Mouse (Mus musculus): ENCODE data around the gene Rubcnl.

DNA sequence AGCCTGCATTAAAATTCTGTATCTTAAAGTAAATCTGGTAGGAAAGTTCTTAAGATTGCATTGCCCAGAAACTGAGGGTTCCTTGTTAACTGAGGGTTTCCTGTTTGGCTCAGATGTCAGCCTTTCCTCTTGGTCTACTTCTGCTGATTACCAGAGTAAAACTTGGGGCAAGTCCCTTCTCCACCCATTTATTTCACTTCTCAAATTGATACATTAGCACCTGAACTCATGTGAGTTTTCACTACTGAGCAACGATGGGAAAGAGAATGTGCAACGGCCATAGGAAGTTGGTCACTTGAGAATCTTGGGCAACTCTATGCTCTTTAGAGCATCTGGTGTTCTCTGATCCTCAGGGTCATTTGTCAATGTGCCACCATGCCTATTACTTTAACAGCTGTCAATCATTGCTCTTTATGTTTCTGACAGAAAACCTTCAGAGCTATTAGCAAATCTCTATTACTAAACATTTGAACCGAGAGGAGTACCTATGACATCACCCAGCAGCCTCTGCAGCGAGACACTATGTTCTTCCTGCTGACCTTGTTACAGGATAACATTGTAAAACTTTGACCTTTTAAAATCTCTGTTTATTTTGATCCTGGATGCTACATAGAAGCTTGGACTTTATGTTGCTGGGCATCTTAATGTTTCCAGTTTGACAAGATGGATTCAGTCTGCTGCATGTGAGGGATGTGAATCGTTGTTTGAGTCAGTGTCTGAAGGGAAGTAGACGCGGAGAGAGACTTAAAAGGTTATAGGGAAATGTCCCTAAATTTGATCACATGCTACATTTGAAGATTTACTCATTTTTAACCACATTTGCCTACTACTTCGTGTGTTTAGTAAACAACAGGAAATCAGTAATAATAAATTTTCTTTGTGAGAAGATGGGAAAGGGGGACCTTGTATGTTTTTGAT lies 9.2 kb downstream of the Rubcnl start:
- TF ChIP-seq EP300 (IDR thresholded peaks at IDR 0.05; ENCODE audit: low read depth) (no peak), CTCF (IDR thresholded peaks at IDR 0.05; ENCODE audit: low read depth) (no peak)
